Mouse (Mus musculus): ENCODE data around the gene Shf. TPM values are rescaled to one million over a fixed set of nuclear protein-coding genes. Genes with fewer than 3 reads are reported as not detected.

The Shf gene
- polyA plus RNA-seq, 1 experiment from 2014 or later, result 12.0 TPM

Other genes with a start within 250 kb of the Shf start
- 85.7 and 94.6 TPM in 2 replicates for gene B2m, start 221.5 kb downstream of the Shf start, polyA plus RNA-seq (2015; fragmentation: Nextera tagmentation; extraction: Ambion mirVana)
- gene Trim69, start 208.5 kb downstream of the Shf start, polyA plus RNA-seq (2015; fragmentation: Nextera tagmentation; extraction: Ambion mirVana), result not detected in 2 replicates
- gene Patl2, start 183.0 kb downstream of the Shf start, polyA plus RNA-seq (2015; fragmentation: Nextera tagmentation; extraction: Ambion mirVana), result not detected in 2 replicates
- not detected in 2 replicates for gene Terb2, start 182.9 kb downstream of the Shf start, polyA plus RNA-seq (2015; fragmentation: Nextera tagmentation; extraction: Ambion mirVana)
- gene Sord, start 134.4 kb downstream of the Shf start, polyA plus RNA-seq (2015; fragmentation: Nextera tagmentation; extraction: Ambion mirVana), result 20.5 and 22.2 TPM in 2 replicates
- gene Duox2, start 70.7 kb downstream of the Shf start, polyA plus RNA-seq (2015; fragmentation: Nextera tagmentation; extraction: Ambion mirVana), result not detected in 2 replicates
- gene Duoxa2, start 70.3 kb downstream of the Shf start, polyA plus RNA-seq (2015; fragmentation: Nextera tagmentation; extraction: Ambion mirVana), result 0.17 and 0.20 TPM in 2 replicates
- 0.30 and 0.32 TPM in 2 replicates for gene Duoxa1, start 55.4 kb downstream of the Shf start, polyA plus RNA-seq (2015; fragmentation: Nextera tagmentation; extraction: Ambion mirVana)
- gene Duox1, start 53.5 kb downstream of the Shf start, polyA plus RNA-seq (2015; fragmentation: Nextera tagmentation; extraction: Ambion mirVana), result 0.08 and 0.13 TPM in 2 replicates
- not detected in 2 replicates for gene Slc28a2, start 57.3 kb upstream of the Shf start, polyA plus RNA-seq (2015; fragmentation: Nextera tagmentation; extraction: Ambion mirVana)
- gene Gm14085, start 115.8 kb upstream of the Shf start, polyA plus RNA-seq (2015; fragmentation: Nextera tagmentation; extraction: Ambion mirVana), result not detected in 2 replicates
- gene Gatm, start 242.1 kb upstream of the Shf start, polyA plus RNA-seq (2015; fragmentation: Nextera tagmentation; extraction: Ambion mirVana), result 36.8 and 43.0 TPM in 2 replicates